Mouse (Mus musculus) hematopoietic stem cell, adult 5-6 weeks (primary cell): ENCODE results near the gene Zcchc7. TPM values are rescaled to one million over a fixed set of nuclear protein-coding genes. Genes with fewer than 3 reads are reported as not detected.
"Not testable (repeated sequence)": the region's sequence is repeated elsewhere in the genome, so short reads cannot be mapped to it uniquely, and the experiment has no call there.

Experiments used
- ATAC-seq, 2 experiments: fragments of 125-278 bp in 1 of 2; replicated peaks in 1 of 2; 2 replicates each; pipeline ENCODE4 v1.8.0; 2016 to 2017; ENCODE audit warnings: inconsistent platforms in 2 of 2, mild to moderate bottlenecking in 2 of 2, moderate number of reproducible peaks in 2 of 2, low read depth in 1 of 2, moderate TSS enrichment in 1 of 2; ENCODE audit not compliant: low FRiP score in 2 of 2, poor library complexity in 2 of 2, severe bottlenecking in 2 of 2, insufficient read depth in 1 of 2, low TSS enrichment in 1 of 2
- total RNA-seq: library from RNA; stranded (forward); fragments of 172-1452, 232-1000 nt; gene quantifications from 2 replicates; pipeline ENCODE4 v1.2.3, GENCODE M21; 2017

Gene Zcchc7
- total RNA-seq, 1 experiment from 2014 or later, result 223 TPM

- ATAC-seq, result no peak
Measured at GRCm38 (mm10) chr4:44721237-44721636, 34.4 kb upstream of the Zcchc7 start.

- no peak for ATAC-seq
Measured at GRCm38 (mm10) chr4:44740471-44740870, 15.2 kb upstream of the Zcchc7 start.

GRCm38 (mm10) chr4:44756134-44756951 lies 666 bp downstream of the Zcchc7 start:
- ATAC-seq, result peak; percentile 95 to 96

- ATAC-seq, result not testable (repeated sequence)
Measured at GRCm38 (mm10) chr4:44757131-44757530, 1.5 kb downstream of the Zcchc7 start.

GRCm38 (mm10) chr4:44774890-44775289 lies 19.2 kb downstream of the Zcchc7 start:
- no peak for ATAC-seq

GRCm38 (mm10) chr4:44776651-44777050 lies 21.0 kb downstream of the Zcchc7 start:
- ATAC-seq, result no peak

- no peak for ATAC-seq
Measured at GRCm38 (mm10) chr4:44777101-44777500, 21.4 kb downstream of the Zcchc7 start.

- no peak for ATAC-seq
Measured at GRCm38 (mm10) chr4:44777711-44778110, 22.0 kb downstream of the Zcchc7 start.

- no peak for ATAC-seq
Measured at GRCm38 (mm10) chr4:44778316-44778715, 22.6 kb downstream of the Zcchc7 start.

- ATAC-seq, result peak in 1 of 2 experiments; percentile 62; a peak in 1 of 4 replicates
Measured at GRCm38 (mm10) chr4:44780462-44781157, 24.9 kb downstream of the Zcchc7 start.

GRCm38 (mm10) chr4:44781494-44781893 lies 25.8 kb downstream of the Zcchc7 start:
- no peak for ATAC-seq

GRCm38 (mm10) chr4:44783566-44784292 lies 28.1 kb downstream of the Zcchc7 start:
- no peak for ATAC-seq

- no peak for ATAC-seq
Measured at GRCm38 (mm10) chr4:44812855-44813254, 57.2 kb downstream of the Zcchc7 start.

GRCm38 (mm10) chr4:44813770-44814169 lies 58.1 kb downstream of the Zcchc7 start:
- no peak for ATAC-seq

GRCm38 (mm10) chr4:44816584-44816983 lies 60.9 kb downstream of the Zcchc7 start:
- ATAC-seq, result peak in 1 of 2 experiments; percentile 56; a peak in 2 of 4 replicates

GRCm38 (mm10) chr4:44830609-44831008 lies 74.9 kb downstream of the Zcchc7 start:
- ATAC-seq, result no peak

GRCm38 (mm10) chr4:44851835-44852251 lies 96.2 kb downstream of the Zcchc7 start:
- no peak for ATAC-seq

GRCm38 (mm10) chr4:44871591-44871990 lies 115.9 kb downstream of the Zcchc7 start:
- ATAC-seq, result no peak
